Mouse (Mus musculus) liver, embryonic 14 days (tissue): ENCODE results near the gene Gcc1. TPM values are rescaled to one million over a fixed set of nuclear protein-coding genes. Genes with fewer than 3 reads are reported as not detected.

Experiments used
- polyA plus RNA-seq: library from polyadenylated mRNA; depleted of rRNA; stranded (reverse); fragments of >200 nt; gene quantifications from 2 replicates; pipeline ENCODE4 v1.2.3, GENCODE M21; 2012; rRNA removed

The Gcc1 gene
- polyA plus RNA-seq, result 3.2 TPM in 2 replicates

GRCm38 (mm10) chr6:28428290-28428689 lies at the start of gene Gcc1:
Gene Gcc1 (minus strand): TSS chr6:28428390.

GRCm38 (mm10) chr6:28474839-28475238 lies 46.6 kb upstream of the Gcc1 start, which contains the start of gene Snd1:
Gene Snd1 (plus strand): TSS chr6:28475139.

DNA sequence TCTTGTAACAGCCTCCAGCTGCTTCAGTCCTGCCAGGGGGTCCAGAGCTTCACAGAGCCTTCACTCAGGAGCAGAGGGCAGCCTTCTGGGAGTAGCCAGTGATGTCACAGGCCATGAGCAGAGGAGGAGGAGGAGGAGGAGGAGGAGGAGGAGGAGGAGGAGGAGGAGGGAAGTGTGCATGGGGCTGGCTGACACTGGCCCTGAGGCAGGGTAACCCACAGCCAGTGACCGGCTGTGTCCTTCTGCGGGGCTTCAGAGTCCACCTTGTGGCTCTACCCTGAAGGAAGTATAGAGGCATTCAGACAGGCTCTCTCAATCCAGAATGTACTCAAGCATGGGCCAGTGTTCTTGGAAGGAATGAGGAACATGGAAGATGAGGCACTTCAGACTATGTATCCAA lies 21.1 kb upstream of the Gcc1 start, which contains the start of gene Pax4:
Gene Pax4 (minus strand): TSS at position 101 of the 400 bp plus-strand sequence.

DNA sequence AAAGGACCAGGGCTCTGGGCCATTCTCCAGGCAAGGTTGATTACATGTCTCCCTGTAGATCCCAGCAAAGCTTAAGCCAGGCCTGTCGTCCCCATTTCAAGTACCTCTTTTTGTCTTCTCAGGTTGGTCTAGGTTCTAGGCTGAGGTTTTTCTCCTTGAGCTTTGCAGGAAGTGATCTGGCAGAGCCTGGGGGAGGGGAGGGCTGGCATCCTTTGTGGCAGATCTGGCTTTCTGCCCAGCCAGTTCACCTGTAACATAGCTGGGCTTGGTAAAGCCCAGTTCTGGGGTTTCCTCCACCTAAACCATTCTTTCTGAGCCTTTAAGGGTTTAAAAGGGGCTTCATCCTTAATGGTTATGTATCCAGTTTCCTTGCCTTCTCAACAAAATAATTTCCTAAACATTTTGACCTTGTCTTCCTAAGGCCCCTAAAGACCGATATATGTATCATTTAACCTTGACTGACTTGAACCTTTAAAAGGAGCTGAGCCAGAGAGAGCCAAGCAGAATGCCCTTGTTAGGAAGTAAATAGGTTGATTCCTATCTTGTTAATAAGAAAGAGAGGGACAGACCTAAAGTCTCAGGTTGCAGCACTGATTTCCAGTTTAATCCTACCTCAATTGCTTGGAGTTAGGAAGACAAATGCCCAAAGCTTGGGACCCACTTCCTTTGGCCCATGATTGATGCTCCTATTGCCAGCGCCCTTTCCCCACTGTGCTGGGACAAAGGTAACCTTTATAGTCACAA lies 922 bp downstream of the Gcc1 start, which contains the start of gene Fscn3:
Gene Fscn3 (plus strand): TSS at position 694 of the 744 bp plus-strand sequence.

GRCm38 (mm10) chr6:28423313-28423712 lies 4.9 kb downstream of the Gcc1 start, which contains the start of gene Arf5:
Gene Arf5 (plus strand): TSS chr6:28423560.

DNA sequence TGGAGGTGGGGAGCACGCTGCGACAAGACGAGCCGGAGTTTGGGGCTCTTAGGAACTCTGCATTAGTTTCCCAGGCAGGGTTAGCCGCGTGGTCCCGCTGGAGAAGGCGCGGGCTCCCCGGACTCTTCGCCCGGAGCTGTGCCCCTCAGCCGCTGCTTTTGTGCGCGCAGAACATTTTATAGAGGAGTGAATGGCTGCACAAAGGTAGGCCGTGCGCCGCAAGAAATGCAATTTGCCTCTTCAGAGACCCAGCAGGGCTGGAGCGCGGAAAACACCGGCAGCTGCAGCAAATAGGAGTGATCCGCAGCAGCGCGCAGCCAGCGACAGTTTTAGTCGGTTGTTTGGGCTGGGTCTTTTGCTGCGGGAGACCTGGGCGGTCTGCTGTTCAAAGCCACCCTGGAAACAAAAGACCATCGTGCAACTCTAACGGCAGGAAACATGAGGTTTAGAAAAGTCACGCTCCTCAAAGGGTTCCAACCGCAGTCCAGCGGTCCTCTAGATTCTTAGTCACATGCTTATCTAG lies 30.4 kb downstream of the Gcc1 start, which contains the start of gene Zfp800:
Gene Zfp800 (minus strand): TSS at position 325 of the 523 bp plus-strand sequence.

Other genes with a start within 250 kb of the Gcc1 start
- 9.7 and 10.9 TPM in 2 replicates for gene Zfp800, start 30.4 kb downstream of the Gcc1 start, polyA plus RNA-seq
- 244 and 326 TPM in 2 replicates for gene Arf5, start 4.8 kb downstream of the Gcc1 start, polyA plus RNA-seq
- 0.29 and 0.46 TPM in 2 replicates for gene Fscn3, start 601 bp downstream of the Gcc1 start, polyA plus RNA-seq
- gene Pax4, start 21.0 kb upstream of the Gcc1 start, polyA plus RNA-seq, result not detected in 2 replicates
- 35.6 and 36.7 TPM in 2 replicates for gene Snd1, start 46.7 kb upstream of the Gcc1 start, polyA plus RNA-seq